Mouse (Mus musculus): Measurements from ENCODE around the gene Eps15. TPM values are rescaled to one million over a fixed set of nuclear protein-coding genes. Genes with fewer than 3 reads are reported as not detected.
"Not testable (repeated sequence)": the region's sequence is repeated elsewhere in the genome, so short reads cannot be mapped to it uniquely, and the experiment has no call there.

The Eps15 gene
- polyA plus RNA-seq, 1 experiment from 2014 or later = 27.9 TPM

- H3K4me2 ChIP-seq (ENCODE audit: low read depth, low read length) = no peak overlapping the region
- ATAC-seq = no peak
- H3K27me3 ChIP-seq (replicated peaks; ENCODE audit: control insufficient read depth, insufficient read depth, low read length) = no peaks in the 10 kb centered on the region
- H3K4me1 ChIP-seq (ENCODE audit: control insufficient read depth, insufficient read depth, low read length) = no peaks in the 10 kb centered on the region
- H3K36me3 ChIP-seq (ENCODE audit: control insufficient read depth, insufficient read depth, low read length) = 0 out of 2 replicates have a peak, but pooled peaks cover 3% of the 10 kb centered on the region
- no peak overlapping the region for H3K4me3 ChIP-seq (ENCODE audit: low read length)
- 95% methylated on average over 1 of the region's 1 CpGs for WGBS
- H3K9ac ChIP-seq (ENCODE audit: low read depth, low read length) = no peak overlapping the region
- no peaks in the 10 kb centered on the region for H3K9me3 ChIP-seq (ENCODE audit: control insufficient read depth, low read length)
- no peak overlapping the region for H3K27ac ChIP-seq (ENCODE audit: low read length)
Measured at GRCm38 (mm10) chr4:109378107-109378506, 98.0 kb downstream of the Eps15 start.

GRCm38 (mm10) chr4:109382457-109382856, 102.4 kb downstream of the Eps15 start:
- H3K27ac ChIP-seq (ENCODE audit: low read length) = no peak overlapping the region
- no peak overlapping the region for H3K4me3 ChIP-seq (ENCODE audit: low read length)
- no peaks in the 10 kb centered on the region for H3K27me3 ChIP-seq (replicated peaks; ENCODE audit: control insufficient read depth, insufficient read depth, low read length)
- WGBS = 85% methylated on average over 2 of the region's 2 CpGs
- 0 out of 2 replicates have a peak, but pooled peaks cover 3% of the 10 kb centered on the region for H3K36me3 ChIP-seq (ENCODE audit: control insufficient read depth, insufficient read depth, low read length)
- H3K4me1 ChIP-seq (ENCODE audit: control insufficient read depth, insufficient read depth, low read length) = no peaks in the 10 kb centered on the region
- H3K9me3 ChIP-seq (ENCODE audit: control insufficient read depth, low read length) = no peaks in the 10 kb centered on the region
- ATAC-seq = no peak
- no peak overlapping the region for H3K4me2 ChIP-seq (ENCODE audit: low read depth, low read length)
- no peak overlapping the region for H3K9ac ChIP-seq (ENCODE audit: low read depth, low read length)

- H3K4me2 ChIP-seq (ENCODE audit: low read depth, low read length) = no peak overlapping the region
- 66% methylated on average over 4 of the region's 4 CpGs for WGBS
- H3K36me3 ChIP-seq (ENCODE audit: control insufficient read depth, insufficient read depth, low read length) = no peaks in the 10 kb centered on the region
- no peak overlapping the region for H3K27ac ChIP-seq (ENCODE audit: low read length)
- H3K9me3 ChIP-seq (ENCODE audit: control insufficient read depth, low read length) = no peaks in the 10 kb centered on the region
- no peaks in the 10 kb centered on the region for H3K27me3 ChIP-seq (replicated peaks; ENCODE audit: control insufficient read depth, insufficient read depth, low read length)
- ATAC-seq = no peak
- no peaks in the 10 kb centered on the region for H3K4me1 ChIP-seq (ENCODE audit: control insufficient read depth, insufficient read depth, low read length)
- no peak overlapping the region for H3K9ac ChIP-seq (ENCODE audit: low read depth, low read length)
- H3K4me3 ChIP-seq (ENCODE audit: low read length) = no peak overlapping the region
Measured at GRCm38 (mm10) chr4:109385599-109385998, 105.5 kb downstream of the Eps15 start.

- H3K9me3 ChIP-seq (ENCODE audit: control insufficient read depth, low read length) = no peaks in the 10 kb centered on the region
- H3K27me3 ChIP-seq (replicated peaks; ENCODE audit: control insufficient read depth, insufficient read depth, low read length) = no peaks in the 10 kb centered on the region
- no peak overlapping the region; the same call in 1 of the 2 replicates for H3K4me2 ChIP-seq (ENCODE audit: low read depth, low read length)
- no peak overlapping the region for H3K9ac ChIP-seq (ENCODE audit: low read depth, low read length)
- no peak overlapping the region for H3K4me3 ChIP-seq (ENCODE audit: low read length)
- no peaks in the 10 kb centered on the region for H3K36me3 ChIP-seq (ENCODE audit: control insufficient read depth, insufficient read depth, low read length)
- 0 out of 2 replicates have a peak, but pooled peaks cover 4% of the 10 kb centered on the region for H3K4me1 ChIP-seq (ENCODE audit: control insufficient read depth, insufficient read depth, low read length)
- peak; percentile 21; the same call in 1 of the 2 replicates for ATAC-seq
- WGBS = 73% methylated on average over 6 of the region's 6 CpGs
- H3K27ac ChIP-seq (ENCODE audit: low read length) = no peak overlapping the region
Measured at GRCm38 (mm10) chr4:109393229-109393779, 113.2 kb downstream of the Eps15 start.

- peak overlapping the region; percentile 51 for H3K4me2 ChIP-seq (ENCODE audit: low read depth, low read length)
Measured at GRCm38 (mm10) chr4:109393902-109394301, 113.8 kb downstream of the Eps15 start.

GRCm38 (mm10) chr4:109394314-109395074, 114.4 kb downstream of the Eps15 start:
- 23% methylated on average over 13 of the region's 13 CpGs for WGBS
- Histone ChIP-seq H3K4me2 (ENCODE audit: low read depth, low read length) (peak overlapping the region; percentile 51), H3K9ac (ENCODE audit: low read depth, low read length) (peak overlapping the region; percentile 30), H3K36me3 (ENCODE audit: control insufficient read depth, insufficient read depth, low read length) (no peaks in the 10 kb centered on the region), H3K4me3 (ENCODE audit: low read length) (peak overlapping the region; percentile 16), H3K4me1 (ENCODE audit: control insufficient read depth, insufficient read depth, low read length) (0 out of 2 replicates have a peak, but pooled peaks cover 4% of the 10 kb centered on the region), H3K27ac (ENCODE audit: low read length) (no peak overlapping the region), H3K9me3 (ENCODE audit: control insufficient read depth, low read length) (no peaks in the 10 kb centered on the region), H3K27me3 (replicated peaks; ENCODE audit: control insufficient read depth, insufficient read depth, low read length) (no peaks in the 10 kb centered on the region)
- peak; percentile 68 for ATAC-seq

More at GRCm38 (mm10) chr4:109393902-109394301, 113.8 kb downstream of the Eps15 start:
- peak overlapping the region; percentile 30 for H3K9ac ChIP-seq (ENCODE audit: low read depth, low read length)
- ATAC-seq = peak; percentile 96
- no peaks in the 10 kb centered on the region for H3K9me3 ChIP-seq (ENCODE audit: control insufficient read depth, low read length)
- H3K36me3 ChIP-seq (ENCODE audit: control insufficient read depth, insufficient read depth, low read length) = no peaks in the 10 kb centered on the region
- peak overlapping the region; percentile 16 for H3K4me3 ChIP-seq (ENCODE audit: low read length)
- WGBS = 9% methylated on average over 13 of the region's 13 CpGs
- H3K27me3 ChIP-seq (replicated peaks; ENCODE audit: control insufficient read depth, insufficient read depth, low read length) = no peaks in the 10 kb centered on the region
- H3K27ac ChIP-seq (ENCODE audit: low read length) = no peak overlapping the region
- H3K4me1 ChIP-seq (ENCODE audit: control insufficient read depth, insufficient read depth, low read length) = 0 out of 2 replicates have a peak, but pooled peaks cover 4% of the 10 kb centered on the region

GRCm38 (mm10) chr4:109400366-109400980, 120.4 kb downstream of the Eps15 start:
- Histone ChIP-seq H3K36me3 (ENCODE audit: control insufficient read depth, insufficient read depth, low read length) (no peaks in the 10 kb centered on the region), H3K9me3 (ENCODE audit: control insufficient read depth, low read length) (no peaks in the 10 kb centered on the region), H3K4me2 (ENCODE audit: low read depth, low read length) (no peak overlapping the region), H3K27ac (ENCODE audit: low read length) (no peak overlapping the region), H3K4me3 (ENCODE audit: low read length) (no peak overlapping the region), H3K4me1 (ENCODE audit: control insufficient read depth, insufficient read depth, low read length) (no peaks in the 10 kb centered on the region), H3K9ac (ENCODE audit: low read depth, low read length) (no peak overlapping the region), H3K27me3 (replicated peaks; ENCODE audit: control insufficient read depth, insufficient read depth, low read length) (no peaks in the 10 kb centered on the region)
- 72% methylated on average over 10 of the region's 10 CpGs for WGBS
- 0 out of 2 replicates have a peak, but pooled peaks have one; percentile 16 for ATAC-seq

GRCm38 (mm10) chr4:109401176-109401689, 121.2 kb downstream of the Eps15 start:
- WGBS = 64% methylated on average over 5 of the region's 5 CpGs
- Histone ChIP-seq H3K27ac (ENCODE audit: low read length) (no peak overlapping the region), H3K27me3 (replicated peaks; ENCODE audit: control insufficient read depth, insufficient read depth, low read length) (no peaks in the 10 kb centered on the region), H3K9ac (ENCODE audit: low read depth, low read length) (no peak overlapping the region), H3K36me3 (ENCODE audit: control insufficient read depth, insufficient read depth, low read length) (no peaks in the 10 kb centered on the region), H3K4me3 (ENCODE audit: low read length) (no peak overlapping the region), H3K4me1 (ENCODE audit: control insufficient read depth, insufficient read depth, low read length) (no peaks in the 10 kb centered on the region), H3K4me2 (ENCODE audit: low read depth, low read length) (no peak overlapping the region), H3K9me3 (ENCODE audit: control insufficient read depth, low read length) (no peaks in the 10 kb centered on the region)
- ATAC-seq = no peak

- not testable (repeated sequence) for H3K27me3 ChIP-seq (replicated peaks; ENCODE audit: control insufficient read depth, insufficient read depth, low read length); H3K27ac ChIP-seq (ENCODE audit: low read length); H3K9ac ChIP-seq (ENCODE audit: low read depth, low read length); H3K9me3 ChIP-seq (ENCODE audit: control insufficient read depth, low read length); ATAC-seq; H3K36me3 ChIP-seq (ENCODE audit: control insufficient read depth, insufficient read depth, low read length)
- Histone ChIP-seq H3K4me3 (ENCODE audit: low read length) (peak overlapping the region; percentile 66), H3K4me2 (ENCODE audit: low read depth, low read length) (peak overlapping the region; percentile 98), H3K4me1 (ENCODE audit: control insufficient read depth, insufficient read depth, low read length) (peaks cover 12% of the 10 kb centered on the region; the same call in 1 of the 2 replicates)
- WGBS = 94% methylated on average over 3 of the region's 3 CpGs
Measured at GRCm38 (mm10) chr4:109404908-109405307, 124.8 kb downstream of the Eps15 start.
